Mouse (Mus musculus): Measurements from ENCODE around the gene Tspan14. TPM values are rescaled to one million over a fixed set of nuclear protein-coding genes. Genes with fewer than 3 reads are reported as not detected.

Tspan14 gene
- polyA plus RNA-seq, 1 experiment from 2014 or later: 88.5 TPM

- no peak overlapping the region for H3K4me2 ChIP-seq (replicated peaks)
- H3K4me3 ChIP-seq: no peak overlapping the region
- peaks cover 32% of the 10 kb centered on the region for H3K4me1 ChIP-seq
- no peak overlapping the region for H3K9ac ChIP-seq (replicated peaks)
- H3K27me3 ChIP-seq: no peaks in the 10 kb centered on the region
- WGBS: 92% methylated on average over 5 of the region's 5 CpGs
- ATAC-seq (ENCODE audit: low FRiP score, low read depth): no peak
- no peak overlapping the region for H3K27ac ChIP-seq (replicated peaks)
- H3K36me3 ChIP-seq: 0 out of 2 replicates have a peak, but pooled peaks cover 5% of the 10 kb centered on the region
- H3K9me3 ChIP-seq: no peaks in the 10 kb centered on the region
Measured at GRCm38 (mm10) chr14:40948522-40948921, 18.1 kb downstream of the Tspan14 start.

GRCm38 (mm10) chr14:40947431-40948394 is 18.9 kb downstream of the Tspan14 start:
- no peak overlapping the region for H3K4me2 ChIP-seq (replicated peaks)
- no peak overlapping the region for H3K27ac ChIP-seq (replicated peaks)
- no peak overlapping the region for H3K9ac ChIP-seq (replicated peaks)
- H3K4me1 ChIP-seq: peaks cover 24% of the 10 kb centered on the region
- 0 out of 2 replicates have a peak, but pooled peaks cover 5% of the 10 kb centered on the region for H3K36me3 ChIP-seq
- H3K9me3 ChIP-seq: no peaks in the 10 kb centered on the region
- no peak overlapping the region for H3K4me3 ChIP-seq
- no peaks in the 10 kb centered on the region for H3K27me3 ChIP-seq
- WGBS: 90% methylated on average over 14 of the region's 14 CpGs
- ATAC-seq (ENCODE audit: low FRiP score, low read depth): no peak

GRCm38 (mm10) chr14:40943802-40944201 is 22.8 kb downstream of the Tspan14 start:
- no peak overlapping the region for H3K27ac ChIP-seq (replicated peaks)
- H3K4me1 ChIP-seq: peaks cover 3% of the 10 kb centered on the region; the same call in 1 of the 2 replicates
- ATAC-seq (ENCODE audit: low FRiP score, low read depth): no peak
- H3K4me2 ChIP-seq (replicated peaks): no peak overlapping the region
- 0 out of 2 replicates have a peak, but pooled peaks cover 5% of the 10 kb centered on the region for H3K36me3 ChIP-seq
- 95% methylated on average over 2 of the region's 2 CpGs for WGBS
- no peaks in the 10 kb centered on the region for H3K9me3 ChIP-seq
- H3K27me3 ChIP-seq: no peaks in the 10 kb centered on the region
- no peak overlapping the region for H3K9ac ChIP-seq (replicated peaks)
- no peak overlapping the region for H3K4me3 ChIP-seq

GRCm38 (mm10) chr14:40942429-40942828 is 24.2 kb downstream of the Tspan14 start:
- no peak for ATAC-seq (ENCODE audit: low FRiP score, low read depth)
- Histone ChIP-seq H3K4me1 (no peaks in the 10 kb centered on the region), H3K27me3 (no peaks in the 10 kb centered on the region), H3K9me3 (no peaks in the 10 kb centered on the region), H3K4me3 (no peak overlapping the region), H3K27ac (replicated peaks) (no peak overlapping the region), H3K4me2 (replicated peaks) (no peak overlapping the region), H3K9ac (replicated peaks) (no peak overlapping the region), H3K36me3 (0 out of 2 replicates have a peak, but pooled peaks cover 5% of the 10 kb centered on the region)
- WGBS: 81% methylated on average over 2 of the region's 2 CpGs

GRCm38 (mm10) chr14:40938380-40938987 is 28.1 kb downstream of the Tspan14 start:
- Histone ChIP-seq H3K9ac (replicated peaks) (no peak overlapping the region), H3K27ac (replicated peaks) (no peak overlapping the region), H3K4me2 (replicated peaks) (no peak overlapping the region), H3K36me3 (no peaks in the 10 kb centered on the region), H3K4me1 (peaks cover 3% of the 10 kb centered on the region; the same call in 1 of the 2 replicates), H3K27me3 (no peaks in the 10 kb centered on the region), H3K4me3 (no peak overlapping the region), H3K9me3 (no peaks in the 10 kb centered on the region)
- no peak for ATAC-seq (ENCODE audit: low FRiP score, low read depth)
- 91% methylated on average over 11 of the region's 11 CpGs for WGBS

GRCm38 (mm10) chr14:40937052-40937451 is 29.6 kb downstream of the Tspan14 start:
- H3K27ac ChIP-seq (replicated peaks): no peak overlapping the region
- H3K9ac ChIP-seq (replicated peaks): no peak overlapping the region
- no peaks in the 10 kb centered on the region for H3K9me3 ChIP-seq
- no peaks in the 10 kb centered on the region for H3K36me3 ChIP-seq
- ATAC-seq (ENCODE audit: low FRiP score, low read depth): no peak
- no peak overlapping the region for H3K4me2 ChIP-seq (replicated peaks)
- no peaks in the 10 kb centered on the region for H3K27me3 ChIP-seq
- 58% methylated on average over 4 of the region's 4 CpGs for WGBS
- H3K4me3 ChIP-seq: no peak overlapping the region
- peaks cover 3% of the 10 kb centered on the region; the same call in 1 of the 2 replicates for H3K4me1 ChIP-seq

GRCm38 (mm10) chr14:40935481-40935880 is 31.1 kb downstream of the Tspan14 start:
- H3K4me2 ChIP-seq (replicated peaks): no peak overlapping the region
- peaks cover 9% of the 10 kb centered on the region for H3K4me1 ChIP-seq
- H3K27ac ChIP-seq (replicated peaks): no peak overlapping the region
- H3K4me3 ChIP-seq: no peak overlapping the region
- no peak for ATAC-seq (ENCODE audit: low FRiP score, low read depth)
- 89% methylated on average over 1 of the region's 1 CpGs for WGBS
- H3K9ac ChIP-seq (replicated peaks): no peak overlapping the region
- no peaks in the 10 kb centered on the region for H3K9me3 ChIP-seq
- no peaks in the 10 kb centered on the region for H3K36me3 ChIP-seq
- no peaks in the 10 kb centered on the region for H3K27me3 ChIP-seq

- H3K27me3 ChIP-seq: no peaks in the 10 kb centered on the region
- no peak overlapping the region for H3K4me2 ChIP-seq (replicated peaks)
- H3K4me1 ChIP-seq: peaks cover 9% of the 10 kb centered on the region
- 0 out of 2 replicates have a peak, but pooled peaks have one; percentile 9 for ATAC-seq (ENCODE audit: low FRiP score, low read depth)
- H3K36me3 ChIP-seq: no peaks in the 10 kb centered on the region
- no peaks in the 10 kb centered on the region for H3K9me3 ChIP-seq
- no peak overlapping the region for H3K9ac ChIP-seq (replicated peaks)
- no peak overlapping the region for H3K27ac ChIP-seq (replicated peaks)
- no peak overlapping the region for H3K4me3 ChIP-seq
- 86% methylated on average over 2 of the region's 2 CpGs for WGBS
Measured at GRCm38 (mm10) chr14:40935054-40935453, 31.6 kb downstream of the Tspan14 start.

- no peak overlapping the region for H3K4me3 ChIP-seq
- WGBS: 83% methylated on average over 7 of the region's 7 CpGs
- peaks cover 17% of the 10 kb centered on the region for H3K4me1 ChIP-seq
- H3K9ac ChIP-seq (replicated peaks): no peak overlapping the region
- no peaks in the 10 kb centered on the region for H3K9me3 ChIP-seq
- H3K27me3 ChIP-seq: no peaks in the 10 kb centered on the region
- no peak overlapping the region for H3K4me2 ChIP-seq (replicated peaks)
- H3K27ac ChIP-seq (replicated peaks): no peak overlapping the region
- H3K36me3 ChIP-seq: no peaks in the 10 kb centered on the region
- no peak for ATAC-seq (ENCODE audit: low FRiP score, low read depth)
Measured at GRCm38 (mm10) chr14:40933328-40933727, 33.3 kb downstream of the Tspan14 start.

- H3K9me3 ChIP-seq: no peaks in the 10 kb centered on the region
- H3K27me3 ChIP-seq: no peaks in the 10 kb centered on the region
- no peak overlapping the region for H3K4me2 ChIP-seq (replicated peaks)
- peaks cover 17% of the 10 kb centered on the region for H3K4me1 ChIP-seq
- WGBS: 90% methylated on average over 9 of the region's 9 CpGs
- no peak overlapping the region for H3K9ac ChIP-seq (replicated peaks)
- H3K27ac ChIP-seq (replicated peaks): no peak overlapping the region
- H3K36me3 ChIP-seq: no peaks in the 10 kb centered on the region
- no peak overlapping the region for H3K4me3 ChIP-seq
- no peak for ATAC-seq (ENCODE audit: low FRiP score, low read depth)
Measured at GRCm38 (mm10) chr14:40932225-40932624, 34.4 kb downstream of the Tspan14 start.

- no peak overlapping the region for H3K4me3 ChIP-seq
- 65% methylated on average over 3 of the region's 3 CpGs for WGBS
- no peaks in the 10 kb centered on the region for H3K27me3 ChIP-seq
- H3K36me3 ChIP-seq: no peaks in the 10 kb centered on the region
- no peak overlapping the region for H3K4me2 ChIP-seq (replicated peaks)
- no peaks in the 10 kb centered on the region for H3K9me3 ChIP-seq
- no peak for ATAC-seq (ENCODE audit: low FRiP score, low read depth)
- H3K4me1 ChIP-seq: peaks cover 17% of the 10 kb centered on the region
- H3K9ac ChIP-seq (replicated peaks): no peak overlapping the region
- H3K27ac ChIP-seq (replicated peaks): no peak overlapping the region
Measured at GRCm38 (mm10) chr14:40931115-40931829, 35.3 kb downstream of the Tspan14 start.

All from midbrain, embryonic 12.5 days (tissue).